Mouse (Mus musculus): Measurements from ENCODE around the gene Chp1. TPM values are rescaled to one million over a fixed set of nuclear protein-coding genes. Genes with fewer than 3 reads are reported as not detected.

Chp1 gene
- total and polyA plus RNA-seq, 2 experiments from 2014 or later, result 52.4 to 54.8 TPM

DNA sequence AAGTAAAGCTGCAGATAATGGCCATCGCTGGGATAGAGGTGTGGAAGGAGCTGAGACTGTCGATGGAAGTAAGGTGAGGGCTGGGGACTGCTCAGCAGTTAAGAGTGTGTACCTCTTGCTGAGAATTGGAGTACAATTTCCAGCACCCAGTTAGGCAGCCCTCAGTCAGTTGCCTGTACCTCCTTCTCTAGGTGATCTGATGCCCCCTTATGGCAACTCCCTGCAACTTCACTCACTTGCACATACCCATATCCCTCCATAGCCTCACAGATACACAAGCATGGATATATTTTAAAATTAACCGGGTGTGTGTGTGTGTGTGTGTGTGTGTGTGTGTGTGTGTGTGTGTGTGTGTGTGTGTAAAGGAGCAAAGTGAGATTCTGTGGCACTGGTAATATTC lies 35.2 kb upstream of the Chp1 start:
- no peak for DNase-seq (ENCODE audit: low spot score)
- TF ChIP-seq CTCF (IDR thresholded peaks at IDR 0.05; ENCODE audit: low read depth), result no peak
- Histone ChIP-seq H3K9me3 (ENCODE audit: low read length) (no peaks in the 10 kb centered on the region), H3K4me3 (ENCODE audit: low read length) (no peak overlapping the region), H3K9ac (replicated peaks; ENCODE audit: low read length) (no peak overlapping the region), H3K36me3 (ENCODE audit: insufficient read depth, low read length) (no peaks in the 10 kb centered on the region), H3K4me1 (ENCODE audit: insufficient read depth, low read length) (no peaks in the 10 kb centered on the region), H3K27ac (no peak overlapping the region), H3K4me2 (ENCODE audit: low read depth, low read length) (no peak overlapping the region), H3K27me3 (ENCODE audit: insufficient read depth, low read length) (no peaks in the 10 kb centered on the region)
- ATAC-seq, result no peak
- 88% methylated on average over 3 of the region's 3 CpGs for WGBS

DNA sequence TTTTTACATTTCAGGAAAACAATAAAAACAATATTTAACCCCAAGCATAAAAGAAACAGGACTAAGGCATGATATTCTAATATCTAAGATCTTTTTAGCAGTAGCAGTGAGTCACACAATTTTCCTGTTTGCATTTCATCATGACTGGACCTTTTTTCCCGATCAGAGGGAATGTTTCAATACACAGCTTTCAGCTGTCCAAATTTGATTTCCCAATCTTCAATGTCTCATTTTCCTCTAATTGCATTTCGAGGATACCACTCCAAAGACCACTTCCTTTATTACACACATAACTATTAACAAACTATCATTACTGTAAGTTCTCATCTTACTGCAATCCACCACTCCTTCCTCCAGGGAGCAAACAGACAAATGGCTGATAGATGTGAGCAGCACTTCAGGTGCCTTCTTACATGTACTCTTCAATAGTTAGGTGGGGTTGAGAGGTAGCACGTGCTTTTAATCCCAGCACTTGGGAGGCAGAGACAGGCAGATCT lies 33.4 kb upstream of the Chp1 start:
- ATAC-seq, result no peak

DNA sequence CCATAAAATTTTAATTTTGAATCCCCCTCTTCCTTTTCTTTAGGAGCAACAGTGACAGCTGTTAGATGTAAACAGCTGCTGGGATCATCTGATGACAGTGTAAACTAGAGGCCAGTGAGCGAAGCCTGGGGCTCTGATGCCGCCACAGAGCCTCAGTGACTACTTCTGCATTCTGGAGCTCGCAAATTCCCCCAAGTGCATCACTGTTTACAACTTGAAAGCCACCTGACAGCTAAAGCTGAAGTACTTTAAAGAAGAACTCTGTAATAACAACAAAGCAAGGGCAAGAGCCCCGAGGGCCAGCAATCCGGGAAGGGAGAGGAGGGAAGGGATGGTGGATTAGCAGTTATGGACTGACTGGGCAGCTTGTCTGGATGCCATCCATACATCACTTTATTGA lies 30.7 kb upstream of the Chp1 start:
- no peak for TF ChIP-seq CTCF (IDR thresholded peaks at IDR 0.05; ENCODE audit: low read depth)
- Histone ChIP-seq H3K4me3 (ENCODE audit: low read length) (no peak overlapping the region), H3K9ac (replicated peaks; ENCODE audit: low read length) (no peak overlapping the region), H3K27ac (no peak overlapping the region), H3K36me3 (ENCODE audit: insufficient read depth, low read length) (no peaks in the 10 kb centered on the region), H3K27me3 (ENCODE audit: insufficient read depth, low read length) (no peaks in the 10 kb centered on the region), H3K9me3 (ENCODE audit: low read length) (no peaks in the 10 kb centered on the region), H3K4me2 (ENCODE audit: low read depth, low read length) (no peak overlapping the region), H3K4me1 (ENCODE audit: insufficient read depth, low read length) (no peaks in the 10 kb centered on the region)
- ATAC-seq (no peak), DNase-seq (ENCODE audit: low spot score) (no peak)
- WGBS, result 64% methylated on average over 5 of the region's 5 CpGs

More for the DNA sequence above, 33.4 kb upstream of the Chp1 start:
- Histone ChIP-seq H3K9ac (replicated peaks; ENCODE audit: low read length) (no peak overlapping the region), H3K4me3 (ENCODE audit: low read length) (no peak overlapping the region), H3K4me2 (ENCODE audit: low read depth, low read length) (no peak overlapping the region), H3K9me3 (ENCODE audit: low read length) (no peaks in the 10 kb centered on the region), H3K36me3 (ENCODE audit: insufficient read depth, low read length) (no peaks in the 10 kb centered on the region), H3K27me3 (ENCODE audit: insufficient read depth, low read length) (no peaks in the 10 kb centered on the region), H3K27ac (no peak overlapping the region), H3K4me1 (ENCODE audit: insufficient read depth, low read length) (no peaks in the 10 kb centered on the region)
- no peak for DNase-seq (ENCODE audit: low spot score)
- TF ChIP-seq CTCF (IDR thresholded peaks at IDR 0.05; ENCODE audit: low read depth), result no peak
- WGBS, result 81% methylated on average over 3 of the region's 3 CpGs

DNA sequence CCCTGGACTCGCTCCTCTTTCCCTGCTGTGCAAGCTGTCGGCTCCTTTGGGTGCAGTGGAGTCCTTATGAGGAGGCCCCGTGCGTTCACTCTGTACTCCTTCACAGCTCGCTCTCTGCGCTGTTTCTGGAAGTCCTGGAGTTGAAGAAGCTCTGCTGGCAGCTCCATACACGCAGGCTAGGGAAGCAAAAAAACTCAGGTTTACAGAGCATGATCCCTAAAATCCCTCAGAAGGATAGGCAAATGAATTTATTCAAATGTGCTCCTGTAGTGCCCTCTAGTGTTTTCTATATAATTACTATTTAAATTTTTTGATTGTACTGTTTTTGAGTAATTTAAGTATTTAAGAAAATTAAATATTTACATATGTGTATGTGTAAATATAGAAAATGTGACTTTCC lies 26.9 kb upstream of the Chp1 start:
- no peak overlapping the region for H3K4me3 ChIP-seq (ENCODE audit: low read length)
- no peaks in the 10 kb centered on the region for H3K4me1 ChIP-seq (ENCODE audit: insufficient read depth, low read length)
- no peak overlapping the region for H3K9ac ChIP-seq (replicated peaks; ENCODE audit: low read length)
- H3K27ac ChIP-seq, result no peak overlapping the region
- TF ChIP-seq CTCF (IDR thresholded peaks at IDR 0.05; ENCODE audit: low read depth), result peak; percentile 33
- no peaks in the 10 kb centered on the region for H3K27me3 ChIP-seq (ENCODE audit: insufficient read depth, low read length)
- WGBS, result 70% methylated on average over 7 of the region's 7 CpGs
- DNase-seq (ENCODE audit: low spot score), result peak; percentile 56
- ATAC-seq, result no peak
- no peaks in the 10 kb centered on the region for H3K9me3 ChIP-seq (ENCODE audit: low read length)
- H3K36me3 ChIP-seq (ENCODE audit: insufficient read depth, low read length), result no peaks in the 10 kb centered on the region
- no peak overlapping the region for H3K4me2 ChIP-seq (ENCODE audit: low read depth, low read length)

DNA sequence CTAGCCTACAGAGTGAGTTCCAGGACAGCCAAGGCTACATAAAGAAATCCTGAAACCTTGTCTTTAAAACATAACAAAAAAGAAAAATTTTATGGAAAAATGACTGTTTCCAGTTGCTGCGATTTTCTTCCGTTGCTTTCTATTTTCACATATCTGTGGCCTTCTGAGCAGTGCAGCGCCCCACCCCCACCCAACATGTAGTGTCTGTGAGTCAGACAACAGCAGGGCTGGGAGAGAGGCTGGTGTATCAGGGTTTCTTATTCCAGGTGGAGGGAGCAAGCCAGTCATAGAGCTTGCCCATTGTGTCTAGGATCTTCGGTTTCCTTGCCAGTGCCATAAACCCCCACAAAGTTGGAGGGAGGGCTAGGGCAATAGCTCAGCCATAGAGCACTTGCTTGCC lies 23.7 kb upstream of the Chp1 start:
- Histone ChIP-seq H3K27me3 (ENCODE audit: insufficient read depth, low read length) (no peaks in the 10 kb centered on the region), H3K9ac (replicated peaks; ENCODE audit: low read length) (no peak overlapping the region), H3K4me2 (ENCODE audit: low read depth, low read length) (no peak overlapping the region), H3K4me1 (ENCODE audit: insufficient read depth, low read length) (no peaks in the 10 kb centered on the region), H3K4me3 (ENCODE audit: low read length) (no peak overlapping the region), H3K36me3 (ENCODE audit: insufficient read depth, low read length) (no peaks in the 10 kb centered on the region), H3K27ac (no peak overlapping the region), H3K9me3 (ENCODE audit: low read length) (no peaks in the 10 kb centered on the region)
- no peak for TF ChIP-seq CTCF (IDR thresholded peaks at IDR 0.05; ENCODE audit: low read depth)
- 81% methylated on average over 4 of the region's 4 CpGs for WGBS
- ATAC-seq (no peak), DNase-seq (ENCODE audit: low spot score) (no peak)

DNA sequence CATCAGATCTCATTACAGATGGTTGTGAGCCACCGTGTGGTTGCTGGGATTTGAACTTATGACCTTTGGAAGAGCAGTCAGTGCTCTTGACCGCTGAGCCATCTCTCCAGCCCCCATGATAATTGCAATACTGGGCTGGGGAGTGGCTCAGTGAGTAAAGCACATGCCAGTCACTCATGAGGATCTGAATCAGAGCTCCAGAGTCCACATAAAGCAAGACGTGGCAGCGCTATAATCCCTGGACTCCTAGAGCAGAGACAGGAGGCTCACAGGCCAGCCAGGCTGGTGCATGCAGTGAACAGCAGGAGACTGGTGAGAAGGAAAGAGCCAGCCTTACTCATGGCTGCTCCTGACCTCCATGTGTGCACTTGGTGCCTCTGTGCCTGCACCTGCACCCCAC lies 22.1 kb upstream of the Chp1 start:
- Histone ChIP-seq H3K4me1 (ENCODE audit: insufficient read depth, low read length) (no peaks in the 10 kb centered on the region), H3K9me3 (ENCODE audit: low read length) (no peaks in the 10 kb centered on the region), H3K36me3 (ENCODE audit: insufficient read depth, low read length) (no peaks in the 10 kb centered on the region), H3K4me3 (ENCODE audit: low read length) (no peak overlapping the region), H3K4me2 (ENCODE audit: low read depth, low read length) (no peak overlapping the region), H3K27me3 (ENCODE audit: insufficient read depth, low read length) (no peaks in the 10 kb centered on the region), H3K9ac (replicated peaks; ENCODE audit: low read length) (no peak overlapping the region), H3K27ac (no peak overlapping the region)
- WGBS, result 49% methylated on average over 4 of the region's 4 CpGs
- DNase-seq (ENCODE audit: low spot score) (no peak), ATAC-seq (no peak)
- TF ChIP-seq CTCF (IDR thresholded peaks at IDR 0.05; ENCODE audit: low read depth), result no peak

DNA sequence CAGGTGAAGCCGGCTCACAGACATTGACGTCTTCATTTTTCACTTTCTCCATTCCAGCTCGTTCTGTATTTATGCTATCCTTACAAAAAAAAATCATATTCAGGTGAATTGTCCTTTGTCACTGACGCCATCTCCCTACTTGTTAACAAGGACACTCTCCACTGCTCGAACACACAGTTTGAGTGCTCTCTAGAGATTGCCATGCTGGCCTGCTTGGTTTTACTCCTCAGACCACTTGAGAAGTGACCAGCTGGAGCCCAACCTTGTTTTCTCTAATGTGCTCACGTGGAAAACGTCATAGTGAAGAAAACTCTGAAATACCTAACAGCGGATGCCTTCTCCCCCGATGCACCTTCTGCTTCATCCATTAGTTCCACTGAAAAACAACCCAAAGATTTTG lies 8.7 kb upstream of the Chp1 start:
- 85% methylated on average over 9 of the region's 9 CpGs for WGBS
- Histone ChIP-seq H3K4me3 (ENCODE audit: low read length) (no peak overlapping the region), H3K27me3 (ENCODE audit: insufficient read depth, low read length) (no peaks in the 10 kb centered on the region), H3K4me1 (ENCODE audit: insufficient read depth, low read length) (no peaks in the 10 kb centered on the region), H3K9ac (replicated peaks; ENCODE audit: low read length) (no peak overlapping the region), H3K4me2 (ENCODE audit: low read depth, low read length) (no peak overlapping the region), H3K36me3 (ENCODE audit: insufficient read depth, low read length) (no peaks in the 10 kb centered on the region), H3K9me3 (ENCODE audit: low read length) (no peaks in the 10 kb centered on the region), H3K27ac (no peak overlapping the region)
- ATAC-seq (no peak), DNase-seq (ENCODE audit: low spot score) (no peak)
- no peak for TF ChIP-seq CTCF (IDR thresholded peaks at IDR 0.05; ENCODE audit: low read depth)
